Mouse (Mus musculus): Measurements from ENCODE around the gene Tbx15.

DNA sequence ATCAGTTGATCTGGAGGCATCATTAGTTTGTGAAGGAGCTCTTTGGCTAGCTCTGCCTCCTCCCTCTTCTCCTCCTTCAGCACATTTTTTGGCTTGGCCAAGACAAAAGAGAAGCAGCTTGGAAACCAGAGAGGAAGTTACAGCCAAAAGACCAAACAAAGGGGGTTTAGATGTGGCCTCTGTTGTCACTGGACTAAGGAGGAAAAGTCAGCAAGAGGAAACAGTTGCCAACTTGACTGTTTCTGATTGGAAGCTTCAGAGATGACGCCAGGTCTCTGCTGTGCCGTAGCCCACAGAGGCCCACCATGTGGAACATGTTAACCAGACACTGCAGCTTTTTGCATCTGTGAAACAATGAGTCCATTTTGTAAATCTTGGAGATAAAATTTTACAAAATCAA lies 96.7 kb downstream of the Tbx15 start:
- TF ChIP-seq POLR2A (IDR thresholded peaks at IDR 0.05; ENCODE audit: borderline replicate concordance, low read depth, low read length) (no peak), CTCF (IDR thresholded peaks at IDR 0.05; ENCODE audit: low read depth, low read length) (no peak)
